Mouse (Mus musculus): ENCODE measurements around the gene Kremen1. TPM values are rescaled to one million over a fixed set of nuclear protein-coding genes. Genes with fewer than 3 reads are reported as not detected.

The Kremen1 gene
- total and polyA plus RNA-seq, 2 experiments, result 3.6 to 6.7 TPM

GRCm38 (mm10) chr11:5201799-5202680 is 59.3 kb downstream of the Kremen1 start:
- TF ChIP-seq CTCF (IDR thresholded peaks at IDR 0.05; ENCODE audit: low read depth, low read length) (no peak), POLR2A (IDR thresholded peaks at IDR 0.05; ENCODE audit: extremely low read depth, insufficient read depth, low read length) (no peak)
- no peak overlapping the region for H3K4me3 ChIP-seq (ENCODE audit: insufficient read depth, low read depth, low read length)
- 98% methylated on average over 20 of the region's 20 CpGs for WGBS
- peaks cover 4% of the 10 kb centered on the region; the same call in 1 of the 2 replicates for H3K36me3 ChIP-seq (ENCODE audit: control insufficient read depth, insufficient read depth, low read length)
- DNase-seq (ENCODE audit: extremely low read depth, low read depth, low spot score), result no peak
- H3K27ac ChIP-seq (replicated peaks; ENCODE audit: insufficient read depth, low read depth, low read length), result no peak overlapping the region
- no peaks in the 10 kb centered on the region for H3K27me3 ChIP-seq (ENCODE audit: control insufficient read depth, insufficient read depth, low read length)
- no peaks in the 10 kb centered on the region for H3K4me1 ChIP-seq (ENCODE audit: control insufficient read depth, insufficient read depth, low read length)
- no peaks in the 10 kb centered on the region for H3K79me2 ChIP-seq (ENCODE audit: control insufficient read depth, insufficient read depth, low read length)
- H3K9ac ChIP-seq (ENCODE audit: low read depth, low read length), result no peak overlapping the region

- no peak overlapping the region for H3K9ac ChIP-seq (ENCODE audit: low read depth, low read length)
- no peak for TF ChIP-seq POLR2A (IDR thresholded peaks at IDR 0.05; ENCODE audit: extremely low read depth, insufficient read depth, low read length)
- no peak for TF ChIP-seq CTCF (IDR thresholded peaks at IDR 0.05; ENCODE audit: low read depth, low read length)
- 92% methylated on average over 2 of the region's 2 CpGs for WGBS
- H3K36me3 ChIP-seq (ENCODE audit: control insufficient read depth, insufficient read depth, low read length), result no peaks in the 10 kb centered on the region
- H3K27me3 ChIP-seq (ENCODE audit: control insufficient read depth, insufficient read depth, low read length), result no peaks in the 10 kb centered on the region
- no peak overlapping the region for H3K4me3 ChIP-seq (ENCODE audit: insufficient read depth, low read depth, low read length)
- no peak for DNase-seq (ENCODE audit: extremely low read depth, low read depth, low spot score)
- H3K4me1 ChIP-seq (ENCODE audit: control insufficient read depth, insufficient read depth, low read length), result no peaks in the 10 kb centered on the region
- no peak overlapping the region for H3K27ac ChIP-seq (replicated peaks; ENCODE audit: insufficient read depth, low read depth, low read length)
- H3K79me2 ChIP-seq (ENCODE audit: control insufficient read depth, insufficient read depth, low read length), result no peaks in the 10 kb centered on the region
These were observed 61.5 kb downstream of the Kremen1 start for GRCm38 (mm10) chr11:5199879-5200278.

- H3K36me3 ChIP-seq (ENCODE audit: control insufficient read depth, insufficient read depth, low read length), result no peaks in the 10 kb centered on the region
- no peak overlapping the region for H3K4me3 ChIP-seq (ENCODE audit: insufficient read depth, low read depth, low read length)
- H3K9ac ChIP-seq (ENCODE audit: low read depth, low read length), result no peak overlapping the region
- DNase-seq (ENCODE audit: extremely low read depth, low read depth, low spot score), result no peak
- H3K27ac ChIP-seq (replicated peaks; ENCODE audit: insufficient read depth, low read depth, low read length), result no peak overlapping the region
- H3K79me2 ChIP-seq (ENCODE audit: control insufficient read depth, insufficient read depth, low read length), result no peaks in the 10 kb centered on the region
- H3K27me3 ChIP-seq (ENCODE audit: control insufficient read depth, insufficient read depth, low read length), result no peaks in the 10 kb centered on the region
- no peak for TF ChIP-seq CTCF (IDR thresholded peaks at IDR 0.05; ENCODE audit: low read depth, low read length)
- TF ChIP-seq POLR2A (IDR thresholded peaks at IDR 0.05; ENCODE audit: extremely low read depth, insufficient read depth, low read length), result no peak
- no peaks in the 10 kb centered on the region for H3K4me1 ChIP-seq (ENCODE audit: control insufficient read depth, insufficient read depth, low read length)
- WGBS, result 91% methylated on average over 5 of the region's 5 CpGs
These were observed 64.3 kb downstream of the Kremen1 start for GRCm38 (mm10) chr11:5197068-5197467.

DNA sequence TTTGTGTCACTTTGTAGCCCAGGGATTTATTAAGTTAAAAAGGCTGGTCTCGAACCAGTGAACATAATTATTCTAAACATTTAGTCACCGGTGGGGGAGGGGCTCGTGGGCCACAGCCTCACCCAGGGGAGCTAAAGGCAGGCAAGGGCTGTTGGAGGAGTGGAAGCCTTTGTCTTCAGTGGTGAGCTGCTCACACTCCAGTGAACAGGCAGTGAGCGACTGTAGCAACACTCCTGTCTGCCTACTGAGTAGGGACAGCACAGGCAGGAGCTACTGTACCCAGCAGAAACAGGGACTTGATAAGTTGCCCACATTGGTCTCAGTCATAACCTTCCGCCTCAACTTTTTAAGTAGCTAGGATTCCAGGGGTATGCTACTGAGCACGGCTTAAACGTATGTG is 64.8 kb downstream of the Kremen1 start:
- no peaks in the 10 kb centered on the region for H3K36me3 ChIP-seq (ENCODE audit: control insufficient read depth, insufficient read depth, low read length)
- H3K4me1 ChIP-seq (ENCODE audit: control insufficient read depth, insufficient read depth, low read length), result no peaks in the 10 kb centered on the region
- no peak overlapping the region for H3K9ac ChIP-seq (ENCODE audit: low read depth, low read length)
- no peak overlapping the region for H3K4me3 ChIP-seq (ENCODE audit: insufficient read depth, low read depth, low read length)
- DNase-seq (ENCODE audit: extremely low read depth, low read depth, low spot score), result no peak
- 87% methylated on average over 7 of the region's 7 CpGs for WGBS
- no peaks in the 10 kb centered on the region for H3K79me2 ChIP-seq (ENCODE audit: control insufficient read depth, insufficient read depth, low read length)
- TF ChIP-seq POLR2A (IDR thresholded peaks at IDR 0.05; ENCODE audit: extremely low read depth, insufficient read depth, low read length), result no peak
- no peak for TF ChIP-seq CTCF (IDR thresholded peaks at IDR 0.05; ENCODE audit: low read depth, low read length)
- H3K27ac ChIP-seq (replicated peaks; ENCODE audit: insufficient read depth, low read depth, low read length), result no peak overlapping the region
- H3K27me3 ChIP-seq (ENCODE audit: control insufficient read depth, insufficient read depth, low read length), result no peaks in the 10 kb centered on the region

DNA sequence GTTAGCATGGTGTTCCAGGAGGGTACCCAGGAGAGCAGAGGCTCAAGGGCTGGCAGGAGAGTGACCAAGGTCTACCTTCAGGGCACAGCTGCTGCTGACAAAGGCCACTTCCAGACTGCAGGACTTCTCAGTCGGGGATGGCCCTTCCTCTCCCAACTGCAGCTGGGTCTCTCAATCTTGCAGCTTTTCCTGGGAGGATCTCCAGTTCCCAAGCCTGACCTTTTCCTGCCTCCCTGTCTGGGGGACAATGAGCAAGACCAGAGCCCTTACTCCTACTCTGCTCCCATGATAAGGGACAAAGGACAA is 67.8 kb downstream of the Kremen1 start:
- 80% methylated on average over 1 of the region's 1 CpGs for WGBS
- H3K79me2 ChIP-seq (ENCODE audit: control insufficient read depth, insufficient read depth, low read length), result no peaks in the 10 kb centered on the region
- 0 out of 2 replicates have a peak overlapping the region, but pooled peaks have one; percentile 6 for H3K27ac ChIP-seq (replicated peaks; ENCODE audit: insufficient read depth, low read depth, low read length)
- no peaks in the 10 kb centered on the region for H3K4me1 ChIP-seq (ENCODE audit: control insufficient read depth, insufficient read depth, low read length)
- no peak overlapping the region for H3K9ac ChIP-seq (ENCODE audit: low read depth, low read length)
- TF ChIP-seq POLR2A (IDR thresholded peaks at IDR 0.05; ENCODE audit: extremely low read depth, insufficient read depth, low read length) (no peak), CTCF (IDR thresholded peaks at IDR 0.05; ENCODE audit: low read depth, low read length) (no peak)
- H3K4me3 ChIP-seq (ENCODE audit: insufficient read depth, low read depth, low read length), result no peak overlapping the region
- DNase-seq (ENCODE audit: extremely low read depth, low read depth, low spot score), result no peak
- no peaks in the 10 kb centered on the region for H3K27me3 ChIP-seq (ENCODE audit: control insufficient read depth, insufficient read depth, low read length)
- H3K36me3 ChIP-seq (ENCODE audit: control insufficient read depth, insufficient read depth, low read length), result no peaks in the 10 kb centered on the region

Data from liver, adult 2 months (tissue).